Mouse (Mus musculus) kidney, embryonic 14.5 days (tissue): Measurements from ENCODE around the gene Htr6. TPM values are rescaled to one million over a fixed set of nuclear protein-coding genes. Genes with fewer than 3 reads are reported as not detected.

ENCODE experiments used
- ATAC-seq: fragments of 200-750 bp; cut with Nextera tagmentation; 2 replicates; pipeline ENCODE4 v1.8.0; 2017; ENCODE audit warnings: moderate number of reproducible peaks, mild to moderate bottlenecking, moderate TSS enrichment, moderate library complexity; ENCODE audit not compliant: low FRiP score, low TSS enrichment
- H3K27ac ChIP-seq: fragments of 300-500 bp; sonication (generic); 2 replicates; pipeline ENCODE4 v1.5.1; 2014; ENCODE audit warnings: low read depth, mild to moderate bottlenecking, low read length, moderate library complexity, mixed read lengths
- H3K27me3 ChIP-seq: fragments of 300-500 bp; sonication (generic); 2 replicates; pipeline ENCODE4 v1.6.1; 2014; ENCODE audit warnings: mild to moderate bottlenecking, low read length; ENCODE audit not compliant: control insufficient read depth, insufficient read depth
- H3K36me3 ChIP-seq: fragments of 300-500 bp; sonication (generic); 2 replicates; pipeline ENCODE4 v1.6.1; 2014; ENCODE audit warnings: low read length, mixed read lengths; ENCODE audit not compliant: control insufficient read depth, insufficient read depth
- H3K4me1 ChIP-seq: fragments of 300-500 bp; sonication (generic); 2 replicates; pipeline ENCODE4 v1.6.1; 2014; ENCODE audit warnings: low read length, mixed read lengths; ENCODE audit not compliant: control insufficient read depth, insufficient read depth
- H3K4me2 ChIP-seq: fragments of 300-500 bp; sonication (generic); replicated peaks from 2 replicates; pipeline ENCODE4 v1.6.1; 2014; ENCODE audit warnings: low read depth, mild to moderate bottlenecking, low read length
- H3K4me3 ChIP-seq: fragments of 300-500 bp; sonication (generic); 2 replicates; pipeline ENCODE4 v1.5.1; 2014; ENCODE audit warnings: mild to moderate bottlenecking, low read length
- H3K9ac ChIP-seq: fragments of 300-500 bp; sonication (generic); 2 replicates; pipeline ENCODE4 v1.6.1; 2014; ENCODE audit warnings: low read depth, mild to moderate bottlenecking, low read length, moderate library complexity
- H3K9me3 ChIP-seq: fragments of 300-500 bp; sonication (generic); 2 replicates; pipeline ENCODE4 v1.6.1; 2016; ENCODE audit warnings: low read length; ENCODE audit not compliant: control insufficient read depth
- WGBS: fragments of 180-500 bp; shearing (Covaris S2); extraction: QIAGEN DNeasy Blood & Tissue Kit; methylation state at CpG from one replicate; pipeline ENCODE4 v1.1.7; 2014; 5-methylcytosine and 5-hydroxymethylcytosine counted together
- polyA plus RNA-seq: library from polyadenylated mRNA; unstranded; fragments of >200 nt; fragmentation: Nextera tagmentation; extraction: Ambion mirVana; gene quantifications from 2 replicates; pipeline ENCODE4 v1.2.1, GENCODE M21; 2014

Gene Htr6
- polyA plus RNA-seq, 1 experiment from 2014 or later: 0.12 TPM

- no peak for ATAC-seq
- 6% methylated on average over 7 of the region's 7 CpGs for whole genome bisulfite sequencing
- no peaks in the 10 kb centered on the region for H3K4me1 ChIP-seq
These were observed 15.8 kb downstream of the Htr6 start for GRCm38 (mm10) chr4:139059569-139059968.

GRCm38 (mm10) chr4:139058029-139058428, 17.3 kb downstream of the Htr6 start:
- H3K27me3 ChIP-seq: no peaks in the 10 kb centered on the region
- H3K4me1 ChIP-seq: no peaks in the 10 kb centered on the region
- H3K4me2 ChIP-seq: no peak overlapping the region
- H3K27ac ChIP-seq: no peak overlapping the region
- H3K9ac ChIP-seq: no peak overlapping the region
- no peak overlapping the region for H3K4me3 ChIP-seq
- WGBS: 84% methylated on average over 5 of the region's 5 CpGs
- H3K36me3 ChIP-seq: no peaks in the 10 kb centered on the region
- H3K9me3 ChIP-seq: no peaks in the 10 kb centered on the region
- no peak for ATAC-seq

More at GRCm38 (mm10) chr4:139059569-139059968, 15.8 kb downstream of the Htr6 start:
- Histone ChIP-seq H3K9me3 (no peaks in the 10 kb centered on the region), H3K36me3 (no peaks in the 10 kb centered on the region), H3K4me2 (no peak overlapping the region), H3K27ac (no peak overlapping the region), H3K27me3 (no peaks in the 10 kb centered on the region), H3K4me3 (no peak overlapping the region), H3K9ac (no peak overlapping the region)

GRCm38 (mm10) chr4:139057291-139057690, 18.1 kb downstream of the Htr6 start:
- ATAC-seq: no peak
- H3K4me2 ChIP-seq: no peak overlapping the region
- 74% methylated on average over 5 of the region's 5 CpGs for whole genome bisulfite sequencing
- no peaks in the 10 kb centered on the region for H3K27me3 ChIP-seq
- H3K9me3 ChIP-seq: no peaks in the 10 kb centered on the region
- no peak overlapping the region for H3K4me3 ChIP-seq
- no peak overlapping the region for H3K9ac ChIP-seq
- no peaks in the 10 kb centered on the region for H3K4me1 ChIP-seq
- H3K36me3 ChIP-seq: no peaks in the 10 kb centered on the region
- H3K27ac ChIP-seq: no peak overlapping the region

- Histone ChIP-seq H3K9me3 (no peaks in the 10 kb centered on the region), H3K27me3 (no peaks in the 10 kb centered on the region), H3K4me3 (no peak overlapping the region), H3K36me3 (no peaks in the 10 kb centered on the region), H3K27ac (no peak overlapping the region), H3K4me2 (no peak overlapping the region), H3K9ac (no peak overlapping the region), H3K4me1 (no peaks in the 10 kb centered on the region)
- WGBS: 78% methylated on average over 3 of the region's 3 CpGs
- ATAC-seq: no peak
These were observed 19.6 kb downstream of the Htr6 start for GRCm38 (mm10) chr4:139055744-139056143.

- no peaks in the 10 kb centered on the region for H3K9me3 ChIP-seq
- no peaks in the 10 kb centered on the region for H3K36me3 ChIP-seq
- no peak overlapping the region for H3K4me2 ChIP-seq
- H3K27me3 ChIP-seq: no peaks in the 10 kb centered on the region
- H3K4me1 ChIP-seq: no peaks in the 10 kb centered on the region
- no peak overlapping the region for H3K4me3 ChIP-seq
- no peak overlapping the region for H3K9ac ChIP-seq
- WGBS: 85% methylated on average over 4 of the region's 4 CpGs
- H3K27ac ChIP-seq: no peak overlapping the region
- no peak for ATAC-seq
These were observed 20.0 kb downstream of the Htr6 start for GRCm38 (mm10) chr4:139055336-139055735.

- Histone ChIP-seq H3K27ac (no peak overlapping the region), H3K36me3 (no peaks in the 10 kb centered on the region), H3K9ac (no peak overlapping the region), H3K9me3 (no peaks in the 10 kb centered on the region), H3K4me3 (no peak overlapping the region), H3K4me1 (no peaks in the 10 kb centered on the region), H3K27me3 (no peaks in the 10 kb centered on the region), H3K4me2 (no peak overlapping the region)
- ATAC-seq: no peak
- WGBS: 51% methylated on average over 9 of the region's 9 CpGs
These were observed 21.0 kb downstream of the Htr6 start for GRCm38 (mm10) chr4:139054300-139054923.

GRCm38 (mm10) chr4:139053391-139053790, 22.0 kb downstream of the Htr6 start:
- ATAC-seq: no peak
- Histone ChIP-seq H3K4me2 (no peak overlapping the region), H3K4me1 (no peaks in the 10 kb centered on the region), H3K4me3 (no peak overlapping the region), H3K9ac (no peak overlapping the region), H3K36me3 (no peaks in the 10 kb centered on the region), H3K27me3 (no peaks in the 10 kb centered on the region), H3K9me3 (no peaks in the 10 kb centered on the region), H3K27ac (no peak overlapping the region)
- 50% methylated on average over 5 of the region's 5 CpGs for WGBS

- Histone ChIP-seq H3K4me3 (no peak overlapping the region), H3K4me2 (no peak overlapping the region), H3K9ac (no peak overlapping the region), H3K27ac (no peak overlapping the region), H3K36me3 (no peaks in the 10 kb centered on the region), H3K27me3 (no peaks in the 10 kb centered on the region), H3K9me3 (no peaks in the 10 kb centered on the region), H3K4me1 (no peaks in the 10 kb centered on the region)
- WGBS: 81% methylated on average over 7 of the region's 7 CpGs
- ATAC-seq: no peak
These were observed 22.6 kb downstream of the Htr6 start for GRCm38 (mm10) chr4:139052796-139053195.

- Histone ChIP-seq H3K27ac (no peak overlapping the region), H3K27me3 (no peaks in the 10 kb centered on the region), H3K4me2 (no peak overlapping the region), H3K9me3 (no peaks in the 10 kb centered on the region), H3K36me3 (no peaks in the 10 kb centered on the region), H3K9ac (no peak overlapping the region), H3K4me3 (no peak overlapping the region), H3K4me1 (no peaks in the 10 kb centered on the region)
- ATAC-seq: no peak
- 74% methylated on average over 6 of the region's 6 CpGs for WGBS
These were observed 26.9 kb downstream of the Htr6 start for GRCm38 (mm10) chr4:139048518-139048917.
